Mouse (Mus musculus) thymus, adult 2 months (tissue): ENCODE measurements around the gene Gm29427.

Source experiments
- CTCF ChIP-seq: fragments of 200-500 bp; IDR thresholded peaks from 2 replicates; pipeline ENCODE4 v1.5.1; 2012; ENCODE audit warnings: mild to moderate bottlenecking, control low read depth, low read length, moderate library complexity, borderline replicate concordance; ENCODE audit not compliant: control insufficient read depth, poor library complexity, insufficient read depth; ENCODE audit errors: extremely low read depth
- POLR2A ChIP-seq: fragments of 200-500 bp; IDR thresholded peaks from 2 replicates; pipeline ENCODE4 v1.6.1; 2012; ENCODE audit warnings: mild to moderate bottlenecking, low read length, control low read depth, moderate library complexity; ENCODE audit not compliant: control insufficient read depth, poor library complexity, insufficient read depth; ENCODE audit errors: extremely low read depth

GRCm38 (mm10) chr1:130716218-130716512 is 566 bp upstream of the Gm29427 start:
- TF ChIP-seq CTCF (no peak), POLR2A (no peak)
